Mouse (Mus musculus): ENCODE data around the gene C1s1. TPM values are rescaled to one million over a fixed set of nuclear protein-coding genes. Genes with fewer than 3 reads are reported as not detected.

Gene C1s1
- total RNA-seq, 2 experiments from 2014 or later = not detected

DNA sequence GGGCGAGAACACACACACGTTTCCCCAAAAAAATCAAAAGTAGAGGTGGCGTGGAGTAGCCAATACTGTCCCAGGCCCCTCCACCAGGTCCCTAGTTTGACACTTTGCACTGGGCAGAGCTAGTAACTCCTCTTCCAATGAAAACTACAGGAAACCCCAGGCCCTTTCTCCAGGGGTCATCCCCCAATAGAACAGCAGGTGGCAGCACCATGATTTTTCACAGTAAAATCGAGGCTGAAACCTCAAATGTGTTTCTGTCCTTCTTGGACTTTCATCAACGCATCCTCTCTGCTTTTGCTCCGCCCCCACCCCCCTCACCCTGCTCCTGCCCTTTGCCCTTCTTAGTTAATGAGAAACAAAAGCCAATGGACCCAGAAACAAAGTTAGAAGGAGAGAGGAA is 60.6 kb downstream of the C1s1 start:
- peak; percentile 44 for ATAC-seq (replicated peaks; ENCODE audit: low FRiP score, low TSS enrichment, poor library complexity, severe bottlenecking)

Other genes starting within 250 kb of the C1s1 start
- 1.1 TPM in 1 of 2 replicates, not detected in the other for gene Cd163, start 237.7 kb downstream of the C1s1 start, total RNA-seq (2014; fragmentation: Nextera tagmentation)
- 0.99 and 2.9 TPM in 2 replicates for gene Cd163, start 237.7 kb downstream of the C1s1 start, total RNA-seq (2017)
- 38.9 and 54.0 TPM in 2 replicates for gene Pex5, start 127.3 kb downstream of the C1s1 start, total RNA-seq (2014; fragmentation: Nextera tagmentation)
- 25.7 and 33.0 TPM in 2 replicates for gene Pex5, start 127.3 kb downstream of the C1s1 start, total RNA-seq (2017)
- 11.5 and 18.4 TPM in 2 replicates for gene Clstn3, start 77.6 kb downstream of the C1s1 start, total RNA-seq (2014; fragmentation: Nextera tagmentation)
- gene Clstn3, start 77.6 kb downstream of the C1s1 start, total RNA-seq (2017) = 7.5 and 19.9 TPM in 2 replicates
- gene C1rl, start 49.2 kb downstream of the C1s1 start, total RNA-seq (2014; fragmentation: Nextera tagmentation) = 0.42 TPM in 1 of 2 replicates, not detected in the other
- gene C1rl, start 49.2 kb downstream of the C1s1 start, total RNA-seq (2017) = 0.09 and 0.50 TPM in 2 replicates
- 1.2 TPM in 1 of 2 replicates, not detected in the other for gene C1ra, start 30.0 kb downstream of the C1s1 start, total RNA-seq (2014; fragmentation: Nextera tagmentation)
- gene C1ra, start 30.0 kb downstream of the C1s1 start, total RNA-seq (2017) = 0.23 TPM in 1 of 2 replicates, not detected in the other
- not detected in 2 replicates for gene C1rb, start 27.9 kb upstream of the C1s1 start, total RNA-seq (2014; fragmentation: Nextera tagmentation)
- not detected in 2 replicates for gene C1rb, start 27.9 kb upstream of the C1s1 start, total RNA-seq (2017)
- gene C1s2, start 93.7 kb upstream of the C1s1 start, total RNA-seq (2014; fragmentation: Nextera tagmentation) = not detected in 2 replicates
- gene C1s2, start 93.7 kb upstream of the C1s1 start, total RNA-seq (2017) = not detected in 2 replicates
- 78.8 and 91.1 TPM in 2 replicates for gene Lpcat3, start 120.7 kb upstream of the C1s1 start, total RNA-seq (2014; fragmentation: Nextera tagmentation)
- gene Lpcat3, start 120.7 kb upstream of the C1s1 start, total RNA-seq (2017) = 53.1 and 89.0 TPM in 2 replicates
- 242 and 387 TPM in 2 replicates for gene Emg1, start 169.8 kb upstream of the C1s1 start, total RNA-seq (2014; fragmentation: Nextera tagmentation)
- 375 and 422 TPM in 2 replicates for gene Emg1, start 169.8 kb upstream of the C1s1 start, total RNA-seq (2017)
- gene Phb2, start 170.0 kb upstream of the C1s1 start, total RNA-seq (2014; fragmentation: Nextera tagmentation) = 467 and 537 TPM in 2 replicates
- 474 and 558 TPM in 2 replicates for gene Phb2, start 170.0 kb upstream of the C1s1 start, total RNA-seq (2017)
- gene Ptpn6, start 196.4 kb upstream of the C1s1 start, total RNA-seq (2014; fragmentation: Nextera tagmentation) = 65.4 and 76.0 TPM in 2 replicates
- gene Ptpn6, start 196.4 kb upstream of the C1s1 start, total RNA-seq (2017) = 189 and 237 TPM in 2 replicates
- gene Grcc10, start 199.0 kb upstream of the C1s1 start, total RNA-seq (2014; fragmentation: Nextera tagmentation) = 110 and 141 TPM in 2 replicates
- 66.5 and 83.5 TPM in 2 replicates for gene Grcc10, start 199.0 kb upstream of the C1s1 start, total RNA-seq (2017)
- gene Gm45234, start 213.7 kb upstream of the C1s1 start, total RNA-seq (2014; fragmentation: Nextera tagmentation) = not detected in 2 replicates
- gene Gm45234, start 213.7 kb upstream of the C1s1 start, total RNA-seq (2017) = not detected in 2 replicates
- gene Atn1, start 214.2 kb upstream of the C1s1 start, total RNA-seq (2014; fragmentation: Nextera tagmentation) = 12.9 and 14.4 TPM in 2 replicates
- 1.5 and 1.9 TPM in 2 replicates for gene Atn1, start 214.2 kb upstream of the C1s1 start, total RNA-seq (2017)
- 0.74 TPM in 1 of 2 replicates, not detected in the other for gene Eno2, start 227.3 kb upstream of the C1s1 start, total RNA-seq (2014; fragmentation: Nextera tagmentation)
- gene Eno2, start 227.3 kb upstream of the C1s1 start, total RNA-seq (2017) = not detected in 2 replicates
- 0.77 TPM in 1 of 2 replicates, not detected in the other for gene Lrrc23, start 237.4 kb upstream of the C1s1 start, total RNA-seq (2014; fragmentation: Nextera tagmentation)
- gene Lrrc23, start 237.4 kb upstream of the C1s1 start, total RNA-seq (2017) = 6.7 TPM in 1 of 2 replicates, not detected in the other

All from megakaryocyte-erythroid progenitor cell, adult 5-6 weeks (primary cell).